Mouse (Mus musculus): ENCODE data around the gene Tldc2. TPM values are rescaled to one million over a fixed set of nuclear protein-coding genes. Genes with fewer than 3 reads are reported as not detected.

The Tldc2 gene
- polyA plus RNA-seq, 1 experiment from 2014 or later = not detected

DNA sequence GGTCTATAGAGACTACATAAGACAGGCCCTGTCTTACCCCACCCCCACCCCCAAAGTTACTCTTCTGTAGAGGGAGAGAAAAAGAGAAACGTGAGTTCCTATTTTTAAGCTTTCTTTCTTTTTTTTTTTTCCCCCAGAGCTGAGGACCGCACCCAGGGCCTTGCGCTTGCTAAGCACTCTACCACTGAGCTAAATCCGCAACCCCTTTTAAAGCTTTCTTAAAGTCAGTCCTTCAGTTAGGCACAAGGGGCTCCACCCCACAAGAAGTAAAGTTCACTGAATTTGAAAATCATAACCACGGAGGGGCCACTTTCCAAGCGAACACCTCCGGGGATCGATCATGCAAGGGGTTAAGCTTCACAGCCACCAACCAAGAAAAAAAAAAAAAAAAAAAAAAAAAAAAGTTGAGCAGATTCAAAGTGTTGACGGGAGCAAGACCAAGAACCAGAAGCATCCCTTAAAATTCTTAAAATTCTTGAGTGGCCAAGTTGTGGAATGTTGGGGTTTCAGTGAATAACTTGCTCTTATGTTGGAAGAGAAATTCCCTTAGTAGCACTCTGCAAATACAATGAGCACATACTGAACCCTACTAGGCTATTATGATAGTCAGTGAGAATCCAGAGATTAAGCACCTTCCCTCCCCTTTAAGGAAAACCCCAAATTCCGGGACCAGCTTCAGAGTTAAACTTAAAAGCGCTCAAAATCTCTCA is 47.1 kb downstream of the Tldc2 start:
- peak overlapping the region; percentile 84 for H3K27ac ChIP-seq
- peaks cover 60% of the 10 kb centered on the region for H3K79me2 ChIP-seq (ENCODE audit: inconsistent target)
- H3K4me3 ChIP-seq (ENCODE audit: inconsistent target) = peak overlapping the region; percentile 97
- peaks cover under 1% of the 10 kb centered on the region; the same call in 1 of the 2 replicates for H3K36me3 ChIP-seq (ENCODE audit: inconsistent target)
- 0% methylated on average over 10 of the region's 11 CpGs for WGBS (ENCODE audit: missing documents)

DNA sequence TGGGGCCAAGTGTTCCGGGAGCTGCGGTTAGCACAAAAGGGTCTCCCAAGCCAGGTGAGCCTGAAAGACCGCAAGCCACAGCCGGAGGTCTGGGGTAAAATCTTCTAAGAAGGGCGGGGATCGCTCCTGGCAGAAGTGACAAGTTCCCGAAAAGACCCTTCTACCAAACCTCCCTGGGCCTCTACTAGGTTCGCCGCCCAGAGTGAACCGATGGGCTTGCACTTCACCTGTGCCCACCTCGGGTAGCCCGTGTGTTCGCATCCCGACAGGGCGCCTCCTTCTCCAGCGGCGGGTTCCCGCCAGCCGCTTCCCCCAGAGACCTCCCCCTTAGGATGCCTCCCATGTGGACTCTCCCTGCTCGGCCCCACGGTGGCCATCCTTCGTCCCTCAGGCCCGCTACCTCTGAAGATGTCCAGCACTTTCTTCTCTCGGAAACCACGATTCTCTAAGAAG is 47.6 kb downstream of the Tldc2 start:
- H3K4me3 ChIP-seq (ENCODE audit: inconsistent target) = peak overlapping the region; percentile 97
- no peaks in the 10 kb centered on the region for H3K36me3 ChIP-seq (ENCODE audit: inconsistent target)
- H3K79me2 ChIP-seq (ENCODE audit: inconsistent target) = peaks cover 54% of the 10 kb centered on the region
- under 1% methylated on average over 25 of the region's 25 CpGs for WGBS (ENCODE audit: missing documents)
- peak overlapping the region; percentile 84 for H3K27ac ChIP-seq

DNA sequence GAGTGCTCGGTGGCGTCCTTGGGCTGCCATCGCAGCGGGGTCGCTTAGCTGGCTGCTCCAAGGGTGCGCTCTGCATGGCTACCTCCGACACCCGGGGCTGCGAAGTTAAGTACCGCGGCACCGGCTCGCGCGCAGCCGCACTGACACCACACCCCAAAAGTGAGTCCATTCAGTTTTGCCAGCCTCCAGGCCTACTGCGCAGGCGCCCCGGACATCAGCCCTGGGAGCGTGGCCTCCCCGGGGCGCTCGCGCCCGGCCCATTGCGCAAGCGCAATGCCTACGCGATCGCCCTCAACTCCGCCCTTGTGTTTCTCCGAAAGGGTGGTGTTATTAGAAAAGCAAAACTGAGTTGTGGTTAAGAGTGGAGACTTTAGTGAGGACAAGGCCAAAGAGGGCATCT is 48.2 kb downstream of the Tldc2 start, which contains the start of gene Samhd1:
TSS of gene Samhd1 (minus strand) at position 252 of the 400 bp plus-strand sequence.
- Histone ChIP-seq H3K36me3 (ENCODE audit: inconsistent target) (no peaks in the 10 kb centered on the region), H3K27ac (peak within 1 kb of the TSS; percentile 84), H3K79me2 (ENCODE audit: inconsistent target) (peaks cover 49% of the 10 kb centered on the region), H3K4me3 (ENCODE audit: inconsistent target) (peak within 1 kb of the TSS; percentile 97)
- under 1% methylated on average over 32 of the region's 32 CpGs for WGBS (ENCODE audit: missing documents)

DNA sequence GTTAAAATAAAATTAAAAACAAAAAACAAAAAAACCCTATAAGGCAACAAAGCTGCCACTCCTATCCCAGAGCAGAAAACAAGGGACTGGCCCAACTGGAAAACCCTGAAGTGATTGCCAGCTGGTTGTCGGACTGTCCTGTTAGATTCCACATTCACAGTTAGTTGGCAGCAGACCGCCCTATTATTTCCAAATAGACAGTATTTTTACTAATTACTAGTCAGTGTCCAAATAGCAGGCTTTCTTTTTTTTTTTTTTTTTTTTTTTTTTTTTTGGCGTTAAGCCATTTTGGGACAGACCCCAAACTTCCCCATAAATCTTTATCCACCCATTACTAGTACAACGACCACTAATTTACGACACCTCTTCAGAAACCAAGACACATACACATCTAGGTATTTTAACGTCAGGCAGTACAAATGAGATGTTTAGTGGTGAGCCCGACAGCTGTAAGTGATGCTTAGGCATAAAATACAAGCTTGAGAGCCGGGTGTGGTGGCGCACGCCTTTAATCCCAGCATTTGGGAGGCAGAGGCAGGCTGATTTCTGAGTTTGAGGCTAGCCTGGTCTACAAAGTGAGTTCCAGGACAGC is 48.8 kb downstream of the Tldc2 start:
- peaks cover 43% of the 10 kb centered on the region for H3K79me2 ChIP-seq (ENCODE audit: inconsistent target)
- 73% methylated on average over 7 of the region's 10 CpGs for WGBS (ENCODE audit: missing documents)
- H3K36me3 ChIP-seq (ENCODE audit: inconsistent target) = no peaks in the 10 kb centered on the region
- H3K4me3 ChIP-seq (ENCODE audit: inconsistent target) = no peak overlapping the region
- peak overlapping the region; percentile 68 for H3K27ac ChIP-seq

DNA sequence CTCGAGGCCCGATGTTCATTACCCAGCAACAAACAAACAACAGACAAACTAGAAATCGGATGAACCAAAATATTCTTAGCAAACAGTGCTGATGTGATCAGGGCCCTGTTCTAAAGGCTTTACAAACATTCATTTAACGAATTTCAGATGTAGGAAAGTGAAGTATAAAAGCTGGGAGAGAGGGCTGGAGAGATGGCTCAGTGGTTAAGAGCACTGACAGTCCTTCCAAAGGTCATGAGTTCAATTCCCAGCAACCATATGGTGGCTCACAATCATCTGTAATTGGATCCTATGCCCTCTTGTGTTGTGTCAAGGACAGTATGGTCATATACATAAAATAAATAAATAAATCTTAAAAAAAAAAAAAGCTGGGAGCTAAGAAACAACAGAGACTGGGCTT is 49.3 kb downstream of the Tldc2 start:
- Histone ChIP-seq H3K36me3 (ENCODE audit: inconsistent target) (no peaks in the 10 kb centered on the region), H3K79me2 (ENCODE audit: inconsistent target) (peaks cover 38% of the 10 kb centered on the region), H3K4me3 (ENCODE audit: inconsistent target) (no peak overlapping the region), H3K27ac (no peak overlapping the region)
- WGBS (ENCODE audit: missing documents) = 94% methylated on average over 4 of the region's 4 CpGs

DNA sequence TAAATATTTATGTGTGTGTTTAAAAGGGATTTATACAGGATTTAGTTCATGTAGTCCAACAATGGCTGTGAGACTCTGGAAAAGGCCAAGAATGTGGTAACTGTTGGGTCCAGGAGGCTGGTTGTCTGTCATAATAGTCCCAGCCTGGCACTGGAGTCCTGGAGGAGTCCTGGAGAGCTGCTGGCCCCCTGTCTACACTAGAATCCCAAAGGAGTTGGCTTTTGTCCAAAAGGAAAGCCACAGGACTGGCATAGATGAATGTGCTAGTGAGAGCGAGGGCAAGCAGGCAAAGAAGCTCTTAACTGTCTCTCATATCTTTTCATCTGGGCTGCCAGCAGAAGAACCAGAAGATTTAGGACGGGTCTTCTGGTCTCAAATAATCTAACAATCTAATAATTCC is 49.8 kb downstream of the Tldc2 start:
- H3K27ac ChIP-seq = no peak overlapping the region
- WGBS (ENCODE audit: missing documents) = 88% methylated on average over 2 of the region's 2 CpGs
- peaks cover 33% of the 10 kb centered on the region for H3K79me2 ChIP-seq (ENCODE audit: inconsistent target)
- no peaks in the 10 kb centered on the region for H3K36me3 ChIP-seq (ENCODE audit: inconsistent target)
- H3K4me3 ChIP-seq (ENCODE audit: inconsistent target) = no peak overlapping the region

DNA sequence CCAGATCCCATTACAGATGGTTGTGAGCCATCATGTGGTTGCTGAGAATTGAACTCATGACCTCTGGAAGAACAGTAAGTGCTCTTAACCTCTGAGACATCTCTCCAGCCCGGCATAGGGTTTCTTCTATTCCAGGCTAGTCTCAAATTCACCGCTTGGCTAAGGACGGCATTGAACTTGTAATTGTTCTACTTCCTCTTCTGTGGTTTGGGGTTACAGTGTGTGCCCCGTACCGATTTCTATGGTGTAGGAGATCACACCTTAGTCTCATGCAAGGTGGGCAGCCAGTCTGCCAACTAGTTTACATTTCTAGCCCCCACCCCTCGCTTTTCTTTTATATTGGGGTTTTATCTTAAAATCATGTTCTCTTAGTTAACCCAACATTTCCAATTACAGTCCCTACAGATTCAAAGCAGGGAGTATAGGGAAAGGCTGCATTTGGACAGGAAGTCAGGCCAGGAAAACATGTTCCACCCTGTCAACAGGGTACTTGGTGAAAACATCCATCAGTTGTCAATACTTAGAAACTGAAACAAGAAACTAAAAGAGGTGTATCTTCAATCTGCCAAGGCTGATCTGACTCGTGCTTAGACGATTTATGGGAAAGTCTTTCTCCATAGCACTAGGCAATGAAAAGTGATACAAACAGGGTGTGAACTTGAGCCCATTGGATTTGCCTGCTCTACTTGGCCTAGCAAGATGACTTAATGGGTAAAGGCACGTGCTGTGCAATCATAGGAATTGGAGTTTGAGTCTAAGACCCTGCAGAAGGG is 51.3 kb downstream of the Tldc2 start:
- H3K79me2 ChIP-seq (ENCODE audit: inconsistent target) = peaks cover 18% of the 10 kb centered on the region

DNA sequence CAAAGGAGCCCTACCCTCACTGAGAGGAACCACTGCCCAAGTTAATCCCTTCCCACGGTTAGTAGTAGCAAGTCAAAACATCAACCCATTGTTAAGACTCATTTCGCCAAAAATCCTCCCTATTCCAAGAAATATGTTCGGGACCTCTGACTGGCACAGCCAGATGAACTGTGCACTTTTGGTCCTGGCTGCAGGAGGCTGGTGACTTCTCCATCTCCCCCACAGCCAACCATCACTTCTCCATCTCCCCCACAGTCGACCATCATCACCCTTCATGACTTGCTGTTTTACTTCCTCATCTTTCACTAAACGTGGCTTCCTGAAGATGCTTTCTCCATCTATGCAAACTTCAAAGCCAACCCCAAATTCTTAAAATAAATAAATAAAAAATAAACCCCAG is 52.0 kb downstream of the Tldc2 start:
- 14% methylated on average over 5 of the region's 5 CpGs for WGBS (ENCODE audit: missing documents)
- Histone ChIP-seq H3K36me3 (ENCODE audit: inconsistent target) (no peaks in the 10 kb centered on the region), H3K4me3 (ENCODE audit: inconsistent target) (no peak overlapping the region), H3K79me2 (ENCODE audit: inconsistent target) (peaks cover 11% of the 10 kb centered on the region), H3K27ac (no peak overlapping the region)

More for the DNA sequence above, 51.3 kb downstream of the Tldc2 start:
- no peak overlapping the region for H3K27ac ChIP-seq
- no peaks in the 10 kb centered on the region for H3K36me3 ChIP-seq (ENCODE audit: inconsistent target)
- 31% methylated on average over 9 of the region's 9 CpGs for WGBS (ENCODE audit: missing documents)
- no peak overlapping the region for H3K4me3 ChIP-seq (ENCODE audit: inconsistent target)

DNA sequence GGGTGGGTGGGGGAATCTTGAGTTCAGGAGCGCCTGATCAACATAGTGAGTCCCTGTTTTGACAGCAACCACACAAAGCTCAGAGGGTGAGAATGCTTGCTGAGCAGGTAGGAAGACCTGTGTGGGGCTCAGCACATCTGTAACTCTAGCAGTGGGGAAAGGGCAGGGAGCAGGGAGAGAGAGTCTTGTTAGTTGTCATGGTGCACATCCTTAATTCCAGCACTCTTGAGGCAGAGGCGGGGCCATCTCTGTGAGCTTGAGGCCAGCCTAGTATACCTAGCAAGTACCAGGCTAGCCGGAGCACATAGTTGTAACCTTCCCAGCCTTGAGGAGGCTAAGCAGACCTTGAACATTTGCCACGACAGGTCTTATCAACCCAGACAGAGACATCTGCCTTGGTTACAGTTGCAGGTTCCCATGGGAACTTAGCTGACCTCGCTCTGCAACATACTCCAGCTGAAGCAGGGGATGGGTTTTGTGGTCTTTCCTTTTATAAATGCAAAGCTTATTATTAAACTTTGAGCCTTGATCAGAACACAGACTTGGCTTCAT is 52.5 kb downstream of the Tldc2 start:
- 85% methylated on average over 4 of the region's 5 CpGs for WGBS (ENCODE audit: missing documents)
- H3K4me3 ChIP-seq (ENCODE audit: inconsistent target) = no peak overlapping the region
- H3K27ac ChIP-seq = no peak overlapping the region
- H3K79me2 ChIP-seq (ENCODE audit: inconsistent target) = peaks cover 6% of the 10 kb centered on the region
- H3K36me3 ChIP-seq (ENCODE audit: inconsistent target) = no peaks in the 10 kb centered on the region

DNA sequence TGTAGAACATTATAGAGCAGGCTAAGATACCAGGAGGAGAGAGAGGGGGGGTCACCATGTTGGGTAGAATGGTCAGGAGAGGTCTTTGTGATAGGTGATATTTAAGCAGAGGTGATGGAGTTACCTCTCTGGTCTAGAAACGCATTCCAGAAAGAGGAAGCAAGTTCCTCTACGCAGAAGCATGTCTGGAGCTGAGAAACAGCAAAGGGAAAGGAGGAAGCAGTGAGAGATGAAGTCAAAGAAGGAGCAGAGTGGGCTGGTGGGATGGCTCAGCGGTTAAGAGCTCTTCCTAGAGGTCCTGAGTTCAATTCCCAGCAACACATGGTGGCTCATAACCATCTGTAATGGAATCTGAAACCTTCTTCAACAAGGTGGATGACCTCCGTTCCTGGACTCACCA is 55.1 kb downstream of the Tldc2 start:
- no peak overlapping the region for H3K4me3 ChIP-seq (ENCODE audit: inconsistent target)
- H3K36me3 ChIP-seq (ENCODE audit: inconsistent target) = 0 out of 2 replicates have a peak, but pooled peaks cover 2% of the 10 kb centered on the region
- H3K27ac ChIP-seq = no peak overlapping the region
- no peaks in the 10 kb centered on the region for H3K79me2 ChIP-seq (ENCODE audit: inconsistent target)
- 33% methylated on average over 4 of the region's 4 CpGs for WGBS (ENCODE audit: missing documents)

DNA sequence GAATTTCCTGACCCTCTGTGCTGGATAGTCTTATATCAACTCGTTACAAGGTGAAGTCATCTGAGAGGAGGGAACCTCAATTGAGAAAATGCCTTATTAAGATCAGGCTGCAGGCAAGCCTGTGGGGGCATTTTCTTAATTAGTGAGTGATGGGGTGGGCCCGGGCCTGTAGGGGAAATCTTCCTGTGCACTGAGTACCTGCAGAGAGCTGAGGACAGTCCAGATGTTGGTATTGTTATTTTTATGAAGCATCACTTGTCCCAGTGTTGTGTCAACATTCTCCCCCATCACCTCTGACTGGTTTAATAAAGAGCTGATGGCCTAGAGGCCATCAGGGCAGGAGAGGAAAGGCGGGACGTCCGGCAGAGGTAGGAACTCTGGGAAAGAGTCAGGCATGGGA is 57.3 kb downstream of the Tldc2 start:
- 97% methylated on average over 5 of the region's 5 CpGs for WGBS (ENCODE audit: missing documents)
- Histone ChIP-seq H3K4me3 (ENCODE audit: inconsistent target) (no peak overlapping the region), H3K27ac (no peak overlapping the region), H3K79me2 (ENCODE audit: inconsistent target) (no peaks in the 10 kb centered on the region), H3K36me3 (ENCODE audit: inconsistent target) (peaks cover 11% of the 10 kb centered on the region; the same call in 1 of the 2 replicates)

DNA sequence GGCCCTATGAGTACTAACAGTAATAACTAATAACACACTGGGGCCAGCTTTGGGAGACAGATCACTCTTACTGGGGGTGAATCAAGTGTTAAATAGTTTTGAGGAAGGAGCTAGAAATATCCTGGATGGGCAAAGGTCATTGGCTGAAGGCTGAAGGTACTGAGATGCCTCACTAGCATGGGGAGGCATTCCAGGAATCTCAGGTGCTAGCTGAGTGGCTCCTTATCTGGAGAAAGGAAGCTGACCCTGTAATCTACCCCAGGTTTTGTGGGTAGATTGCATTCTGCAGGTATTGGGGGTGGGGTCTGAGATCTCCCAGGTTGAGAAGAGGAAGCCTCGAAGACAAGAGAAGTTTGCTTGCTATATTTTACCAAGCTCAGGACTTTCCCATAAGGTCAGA is 58.3 kb downstream of the Tldc2 start:
- no peak overlapping the region for H3K27ac ChIP-seq
- H3K79me2 ChIP-seq (ENCODE audit: inconsistent target) = no peaks in the 10 kb centered on the region
- no peak overlapping the region for H3K4me3 ChIP-seq (ENCODE audit: inconsistent target)
- H3K36me3 ChIP-seq (ENCODE audit: inconsistent target) = peaks cover 22% of the 10 kb centered on the region; the same call in 1 of the 2 replicates
- WGBS (ENCODE audit: missing documents) = 44% methylated on average over 1 of the region's 1 CpGs

All from macrophage (primary cell).